Mouse (Mus musculus): ENCODE measurements around the gene Lamtor1.

Gene Lamtor1

GRCm38 (mm10) chr7:101905561-101906286 lies at the start of gene Lamtor1:
Lamtor1 (plus strand) TSS chr7:101905904.
- in situ Hi-C loops (cut with MboI, MseI): no loop called here

GRCm38 (mm10) chr7:101857094-101857493 lies 48.6 kb upstream of the Lamtor1 start, which contains the start of gene Folr2:
Folr2 (minus strand) TSS chr7:101857194.
- in situ Hi-C loops (cut with MboI, MseI): no loop called here

GRCm38 (mm10) chr7:101858362-101858761 lies 47.3 kb upstream of the Lamtor1 start:
- in situ Hi-C loops (cut with MboI, MseI): no loop called here

- in situ Hi-C loops (cut with MboI, MseI): no loop called here
These were observed 44.7 kb upstream of the Lamtor1 start for GRCm38 (mm10) chr7:101860978-101861377.

GRCm38 (mm10) chr7:101862291-101862690 lies 43.4 kb upstream of the Lamtor1 start:
- in situ Hi-C loops (cut with MboI, MseI): no loop called here

- in situ Hi-C loops (cut with MboI, MseI): no loop called here
These were observed 42.3 kb upstream of the Lamtor1 start, which contains the start of gene Anapc15 for GRCm38 (mm10) chr7:101863415-101863814. Anapc15 (plus strand) TSS chr7:101863715.

GRCm38 (mm10) chr7:101866491-101867265 lies 39.0 kb upstream of the Lamtor1 start:
- in situ Hi-C loops (cut with MboI, MseI): no loop called here

GRCm38 (mm10) chr7:101867482-101867881 lies 38.2 kb upstream of the Lamtor1 start:
- in situ Hi-C loops (cut with MboI, MseI): no loop called here

GRCm38 (mm10) chr7:101868241-101869162 lies 37.2 kb upstream of the Lamtor1 start:
- in situ Hi-C loops (cut with MboI, MseI): no loop called here

GRCm38 (mm10) chr7:101869163-101869500 lies 36.6 kb upstream of the Lamtor1 start:
- in situ Hi-C loops (cut with MboI, MseI): no loop called here

- in situ Hi-C loops (cut with MboI, MseI): no loop called here
These were observed 35.1 kb upstream of the Lamtor1 start, which contains the start of gene Folr1 for GRCm38 (mm10) chr7:101870629-101871028. Folr1 (minus strand) TSS chr7:101870788.

- in situ Hi-C loops (cut with MboI, MseI): no loop called here
These were observed 34.4 kb upstream of the Lamtor1 start for GRCm38 (mm10) chr7:101871296-101871695.

- in situ Hi-C loops (cut with MboI, MseI): no loop called here
These were observed 29.7 kb upstream of the Lamtor1 start for GRCm38 (mm10) chr7:101875978-101876377.

- in situ Hi-C loops (cut with MboI, MseI): no loop called here
These were observed 24.8 kb upstream of the Lamtor1 start for GRCm38 (mm10) chr7:101880855-101881254.

- in situ Hi-C loops (cut with MboI, MseI): no loop called here
These were observed 23.1 kb upstream of the Lamtor1 start for GRCm38 (mm10) chr7:101882413-101883154.

GRCm38 (mm10) chr7:101884160-101884559 lies 21.5 kb upstream of the Lamtor1 start:
- in situ Hi-C loops (cut with MboI, MseI): no loop called here

GRCm38 (mm10) chr7:101886274-101886673 lies 19.4 kb upstream of the Lamtor1 start:
- in situ Hi-C loops (cut with MboI, MseI): no loop called here

GRCm38 (mm10) chr7:101888460-101888859 lies 17.2 kb upstream of the Lamtor1 start:
- in situ Hi-C loops (cut with MboI, MseI): no loop called here

- in situ Hi-C loops (cut with MboI, MseI): loop anchor here in 1 of 2 experiments (5.0 kb wide), 1 partner anchor 37 kb away; the partner anchor contains the start of genes Lrrc51 and Numa1
These were observed 10.0 kb upstream of the Lamtor1 start for GRCm38 (mm10) chr7:101895695-101896094.

Data from T-helper 17 cell (primary cell).